In the genomic region with DNA sequence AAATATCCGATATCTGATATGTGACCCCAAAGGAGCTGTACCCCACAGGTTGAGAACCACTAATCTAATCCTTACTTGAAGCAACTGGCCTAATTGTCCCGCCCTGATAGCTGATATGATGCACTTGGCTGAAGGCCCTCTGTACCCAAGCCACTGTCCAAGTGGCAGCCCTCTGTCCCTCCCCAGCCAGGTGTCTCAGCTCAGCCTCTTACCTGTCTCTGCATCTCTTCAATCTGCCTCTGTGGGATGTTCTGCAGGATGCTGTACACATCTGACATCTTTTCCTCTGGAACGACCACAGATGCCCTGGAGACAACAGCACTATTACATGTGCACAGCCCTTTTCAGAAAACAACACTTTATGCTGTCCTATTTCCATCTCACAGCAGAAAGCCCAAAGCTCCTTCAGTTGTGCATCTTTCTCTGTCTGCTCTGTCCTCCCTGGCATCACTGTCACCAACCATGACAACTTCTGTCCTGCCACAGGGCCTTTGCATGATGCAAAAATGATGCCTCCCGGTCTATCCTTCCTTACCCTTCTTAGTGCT, we compare ENCODE assay signal across 11 mouse cellular contexts. TPM values are rescaled to one million over a fixed set of nuclear protein-coding genes. Genes with fewer than 3 reads are reported as not detected.
DNase-seq lines count a peak whose midpoint lies in the region; ATAC-seq and TF ChIP-seq lines count a peak whose summit lies in the region.
"Had no signal": no experiment of that assay in that cellular context is flagged by ENCODE, and none has a peak within 500 bp of the region (broad histone marks: within the 10 kb centered on the region; RNA-seq: fewer than 3 reads in every experiment).

No protein-coding gene starts in this region.

- H3K4me3 ChIP-seq in heart, embryonic 11.5 days (ENCODE audit: low read depth, low read length) = no peak overlapping the region
- no peak overlapping the region for H3K4me3 ChIP-seq in layer of hippocampus, adult 2 months
- H3K4me3 ChIP-seq in limb, embryonic 10.5 days = no peak overlapping the region
- H3K4me3 ChIP-seq: neural tube, embryonic 12.5 days had no signal

- TF ChIP-seq CTCF in layer of hippocampus, adult 2 months (conservative IDR thresholded peaks at IDR 0.05) = no peak

- no peak for DNase-seq in heart, postnatal 10 days
- DNase-seq in layer of hippocampus, adult 2 months (ENCODE audit: low spot score in 2 of 2) = no peak
- DNase-seq in layer of hippocampus, adult 9-10 months (ENCODE audit: low spot score) = no peak
- peak; percentile 51 for DNase-seq in cerebellum, adult 8-10 months
- DNase-seq in limb, embryonic 10.5 days (ENCODE audit: low spot score) = no peak
- DNase-seq in right cerebral cortex, adult 18-20 months = no peak
- DNase-seq: thymus, adult 18-20 months had no signal

- ATAC-seq in heart, embryonic 11.5 days (replicated peaks; ENCODE audit: insufficient number of reproducible peaks, low FRiP score, low TSS enrichment) = no peak

- H3K9me3 ChIP-seq in heart, embryonic 11.5 days (replicated peaks; ENCODE audit: control insufficient read depth, low read length) = no peaks in the 10 kb centered on the region
- H3K9me3 ChIP-seq in limb, embryonic 10.5 days (replicated peaks) = no peaks in the 10 kb centered on the region
- H3K9me3 ChIP-seq: G1E; neural tube, embryonic 12.5 days had no signal

- 85% methylated on average over 4 of the region's 4 CpGs for WGBS in heart, embryonic 11.5 days (ENCODE audit: insufficient replicate concordance)
- 89% methylated on average over 4 of the region's 4 CpGs for WGBS in limb, embryonic 10.5 days

- peaks cover 3% of the 10 kb centered on the region; the same call in 1 of the 2 replicates for H3K4me1 ChIP-seq in heart, embryonic 11.5 days (ENCODE audit: control insufficient read depth, insufficient read depth, low read length)
- peaks cover 32% of the 10 kb centered on the region for H3K4me1 ChIP-seq in limb, embryonic 10.5 days

- no peaks in the 10 kb centered on the region for H3K27me3 ChIP-seq in heart, embryonic 11.5 days (ENCODE audit: control insufficient read depth, insufficient read depth, low read length)
- H3K27me3 ChIP-seq in limb, embryonic 10.5 days (ENCODE audit: low read depth, poor library complexity, severe bottlenecking) = 0 out of 2 replicates have a peak, but pooled peaks cover 12% of the 10 kb centered on the region
- H3K27me3 ChIP-seq: neural tube, embryonic 12.5 days had no signal

- intact Hi-C loops in heart, postnatal 10 days (cut with DNase I) = no loop called here

- no peak overlapping the region for H3K9ac ChIP-seq in heart, embryonic 11.5 days (ENCODE audit: low read depth, low read length)
- H3K9ac ChIP-seq: hindbrain, embryonic 14.5 days; neural tube, embryonic 12.5 days had no signal

- H3K27ac ChIP-seq in heart, embryonic 11.5 days (ENCODE audit: low read depth, low read length) = peak overlapping the region; percentile 42; the same call in 1 of the 2 replicates
- peak overlapping the region; percentile 64; the same call in 1 of the 2 replicates for H3K27ac ChIP-seq in layer of hippocampus, adult 2 months
- peak overlapping the region; percentile 57 for H3K27ac ChIP-seq in limb, embryonic 10.5 days
- H3K27ac ChIP-seq: hindbrain, embryonic 14.5 days; neural tube, embryonic 12.5 days had no signal

- H3K36me3 ChIP-seq in heart, embryonic 11.5 days (ENCODE audit: control insufficient read depth, insufficient read depth, low read length) = peaks cover 12% of the 10 kb centered on the region
- H3K36me3 ChIP-seq in limb, embryonic 10.5 days = peaks cover 52% of the 10 kb centered on the region

- H3K4me2 ChIP-seq in heart, embryonic 11.5 days = no peak overlapping the region
- H3K4me2 ChIP-seq: hindbrain, embryonic 14.5 days; neural tube, embryonic 12.5 days had no signal

RNA-seq across cellular contexts. Expression of gene Ext2, which starts 31.5 kb away (rescaled TPM):
- polyA plus RNA-seq in heart, embryonic 11.5 days (2014; fragmentation: Nextera tagmentation; extraction: Ambion mirVana) = 60.3 and 75.6 TPM in 2 replicates
- 10 to 100 TPM; 58.0 to 59.9 TPM for total RNA-seq in heart, postnatal 10 days (2021)
- total RNA-seq in layer of hippocampus, adult 2 months (2021) = 10 to 100 TPM; 50.9 to 52.8 TPM
- polyA plus RNA-seq in limb, embryonic 10.5 days (2016; fragmentation: Nextera tagmentation; extraction: Ambion mirVana) = 70.0 and 79.1 TPM in 2 replicates

RNA-seq across cellular contexts. Expression of gene Accs, which starts 58.9 kb away (rescaled TPM):
- polyA plus RNA-seq in heart, embryonic 11.5 days (2014; fragmentation: Nextera tagmentation; extraction: Ambion mirVana) = 6.6 and 7.7 TPM in 2 replicates
- total RNA-seq in heart, postnatal 10 days (2021) = 1 to 10 TPM; 5.4 to 7.6 TPM
- 1 to 10 TPM; 3.0 to 3.5 TPM for total RNA-seq in layer of hippocampus, adult 2 months (2021)
- 9.3 and 10.2 TPM in 2 replicates for polyA plus RNA-seq in limb, embryonic 10.5 days (2016; fragmentation: Nextera tagmentation; extraction: Ambion mirVana)
